Mouse (Mus musculus) lung, embryonic 15.5 days (tissue): ENCODE data around the gene Olfr414. TPM values are rescaled to one million over a fixed set of nuclear protein-coding genes. Genes with fewer than 3 reads are reported as not detected.

Experiments
- ATAC-seq: fragments of 200-750 bp; cut with Nextera tagmentation; 2 replicates; pipeline ENCODE4 v1.8.0; 2017; ENCODE audit warnings: moderate number of reproducible peaks, borderline replicate concordance; ENCODE audit not compliant: low FRiP score, low TSS enrichment; ENCODE audit errors: extremely low read depth
- H3K27ac ChIP-seq: fragments of 300-500 bp; sonication (generic); 2 replicates; pipeline ENCODE4 v1.5.1; 2015; ENCODE audit warnings: moderate library complexity, mild to moderate bottlenecking, inconsistent platforms
- H3K27me3 ChIP-seq: fragments of 300-500 bp; sonication (generic); 2 replicates; pipeline ENCODE4 v1.6.1; 2015; ENCODE audit warnings: inconsistent platforms
- H3K36me3 ChIP-seq: fragments of 300-500 bp; sonication (generic); 2 replicates; pipeline ENCODE4 v1.6.1; 2015; ENCODE audit warnings: inconsistent platforms
- H3K4me1 ChIP-seq: fragments of 300-500 bp; sonication (generic); 2 replicates; pipeline ENCODE4 v1.6.1; 2015; ENCODE audit warnings: inconsistent platforms
- H3K4me2 ChIP-seq: fragments of 300-500 bp; sonication (generic); 2 replicates; pipeline ENCODE4 v1.6.1; 2015; ENCODE audit warnings: inconsistent platforms, mild to moderate bottlenecking, moderate library complexity
- H3K4me3 ChIP-seq: fragments of 300-500 bp; sonication (generic); 2 replicates; pipeline ENCODE4 v1.5.1; 2015; ENCODE audit warnings: mild to moderate bottlenecking, inconsistent platforms
- H3K9ac ChIP-seq: fragments of 300-500 bp; sonication (generic); 2 replicates; pipeline ENCODE4 v1.6.1; 2015; ENCODE audit warnings: inconsistent platforms
- H3K9me3 ChIP-seq: fragments of 300-500 bp; sonication (generic); 2 replicates; pipeline ENCODE4 v1.6.1; 2016; ENCODE audit warnings: inconsistent platforms
- WGBS: fragments of 180-500 bp; shearing (Covaris S2); methylation state at CpG from one replicate; pipeline ENCODE4 v1.1.7; 2015; 5-methylcytosine and 5-hydroxymethylcytosine counted together
- polyA plus RNA-seq: library from polyadenylated mRNA; unstranded; fragments of >200 nt; fragmentation: Nextera tagmentation; extraction: Ambion mirVana; gene quantifications from 2 replicates; pipeline ENCODE4 v1.2.1, GENCODE M21; 2015

Olfr414 gene
- polyA plus RNA-seq, 1 experiment from 2014 or later = not detected

DNA sequence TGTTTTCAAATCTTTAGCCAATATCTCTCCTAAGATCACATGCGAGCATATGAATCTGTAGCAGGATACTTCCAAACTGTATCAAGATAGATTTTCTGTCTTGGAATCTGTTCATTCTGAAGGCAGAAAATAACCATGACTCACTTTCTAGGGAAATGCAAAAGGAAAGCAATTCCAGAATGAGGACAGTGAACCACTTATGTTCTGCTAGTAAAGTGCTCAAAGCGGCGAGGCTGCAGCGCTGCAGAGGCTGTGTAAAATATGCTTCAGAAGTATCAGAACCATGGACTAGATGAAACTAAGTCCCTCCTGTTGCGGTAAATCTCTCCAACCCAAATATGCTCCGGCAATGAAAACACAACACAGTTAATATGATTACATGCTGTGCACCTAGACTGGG lies 58.7 kb downstream of the Olfr414 start:
- H3K4me3 ChIP-seq = no peak overlapping the region
- H3K9me3 ChIP-seq = no peaks in the 10 kb centered on the region
- H3K36me3 ChIP-seq = no peaks in the 10 kb centered on the region
- H3K27ac ChIP-seq = no peak overlapping the region
- H3K4me2 ChIP-seq = no peak overlapping the region
- H3K4me1 ChIP-seq = no peaks in the 10 kb centered on the region
- no peak overlapping the region for H3K9ac ChIP-seq
- 81% methylated on average over 6 of the region's 6 CpGs for WGBS
- no peaks in the 10 kb centered on the region for H3K27me3 ChIP-seq
- ATAC-seq = no peak

Other genes with a start within 250 kb of the Olfr414 start
- gene Olfr419, start 172.0 kb upstream of the Olfr414 start, polyA plus RNA-seq = not detected in 2 replicates
- not detected in 2 replicates for gene Mptx1, start 93.5 kb upstream of the Olfr414 start, polyA plus RNA-seq
- not detected in 2 replicates for gene Olfr417, start 58.9 kb upstream of the Olfr414 start, polyA plus RNA-seq
- not detected in 2 replicates for gene Olfr248, start 33.0 kb upstream of the Olfr414 start, polyA plus RNA-seq
- not detected in 2 replicates for gene Olfr220, start 18.0 kb downstream of the Olfr414 start, polyA plus RNA-seq
- 0.28 and 0.45 TPM in 2 replicates for gene Fmn2, start 77.8 kb downstream of the Olfr414 start, polyA plus RNA-seq